Mouse (Mus musculus) right cerebral cortex, postnatal 25 days (tissue): Measurements from ENCODE around the gene Vmn1r87.

Experiments
- DNase-seq: peaks from one replicate; pipeline ENCODE4 v3.0.0; 2022

Gene Vmn1r87

GRCm38 (mm10) chr7:13140057-13140456, at the start of gene Vmn1r87:
Vmn1r87 (minus strand) TSS chr7:13140157.
- no peak for DNase-seq

- DNase-seq, result no peak
Measured at GRCm38 (mm10) chr7:13159268-13159667, 19.3 kb upstream of the Vmn1r87 start, which contains the start of gene Vmn1r88. Vmn1r88 (plus strand) TSS chr7:13159568.

- DNase-seq, result no peak
Measured at GRCm38 (mm10) chr7:13137340-13137739, 2.6 kb downstream of the Vmn1r87 start.

- no peak for DNase-seq
Measured at GRCm38 (mm10) chr7:13131856-13132255, 8.1 kb downstream of the Vmn1r87 start.

- DNase-seq, result peak; percentile 5
Measured at GRCm38 (mm10) chr7:13123554-13124153, 16.3 kb downstream of the Vmn1r87 start.

GRCm38 (mm10) chr7:13119817-13120216, 20.1 kb downstream of the Vmn1r87 start, which contains the start of gene Vmn1r86:
Vmn1r86 (minus strand) TSS chr7:13119917.
- no peak for DNase-seq

GRCm38 (mm10) chr7:13095073-13095472, 44.9 kb downstream of the Vmn1r87 start, which contains the start of gene Vmn1r85:
Vmn1r85 (minus strand) TSS chr7:13095173.
- no peak for DNase-seq
